Mouse (Mus musculus) spleen, adult 2 months (tissue): ENCODE results near the gene Poldip3.

Source experiments
- CTCF ChIP-seq: fragments of 200-500 bp; IDR thresholded peaks from 2 replicates; pipeline ENCODE4 v1.5.1; 2011; ENCODE audit warnings: mild to moderate bottlenecking, inconsistent platforms; ENCODE audit not compliant: insufficient read depth, insufficient read length, insufficient replicate concordance; ENCODE audit errors: extremely low read depth
- POLR2A ChIP-seq: fragments of 200-500 bp; IDR thresholded peaks from 2 replicates; pipeline ENCODE4 v1.6.1; 2011; ENCODE audit warnings: low read depth, low read length, inconsistent platforms

DNA sequence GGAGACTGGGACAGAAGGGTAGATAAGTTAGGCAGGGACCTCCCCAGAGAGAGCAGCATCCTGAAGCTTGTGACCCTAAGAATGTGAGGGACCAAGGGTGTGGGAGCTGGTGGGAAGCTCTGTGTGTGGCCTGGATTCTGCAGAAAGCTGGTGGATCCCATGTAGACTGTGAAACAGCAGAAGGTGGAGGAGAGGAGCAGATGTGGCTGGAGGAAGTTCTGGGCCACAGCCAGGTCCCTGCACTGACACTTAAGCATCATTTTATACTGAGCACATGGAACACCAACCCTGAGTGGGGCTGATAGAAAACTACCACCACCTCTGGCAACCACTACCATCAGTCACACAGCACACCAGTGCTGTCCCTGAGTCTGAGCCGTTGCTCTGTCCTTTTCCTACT lies 46.1 kb downstream of the Poldip3 start:
- TF ChIP-seq CTCF (no peak), POLR2A (no peak)
